Mouse (Mus musculus) liver, embryonic 16.5 days (tissue): Measurements from ENCODE around the gene Ankrd22. TPM values are rescaled to one million over a fixed set of nuclear protein-coding genes. Genes with fewer than 3 reads are reported as not detected.

Source experiments
- ATAC-seq: fragments of 200-750 bp; cut with Nextera tagmentation; 2 replicates; pipeline ENCODE4 v1.8.0; 2017; ENCODE audit warnings: low read depth, mild to moderate bottlenecking, moderate number of reproducible peaks, moderate library complexity
- H3K27ac ChIP-seq: fragments of 300-500 bp; sonication (generic); 2 replicates; pipeline ENCODE4 v1.5.1; 2014; ENCODE audit warnings: mild to moderate bottlenecking, low read length
- H3K27me3 ChIP-seq: fragments of 300-500 bp; sonication (generic); 2 replicates; pipeline ENCODE4 v1.6.1; 2014; ENCODE audit warnings: low read depth, low read length, mixed read lengths; ENCODE audit not compliant: control insufficient read depth, insufficient read depth
- H3K36me3 ChIP-seq: fragments of 300-500 bp; sonication (generic); 2 replicates; pipeline ENCODE4 v1.6.1; 2014; ENCODE audit warnings: mild to moderate bottlenecking; ENCODE audit not compliant: control insufficient read depth, insufficient read depth
- H3K4me1 ChIP-seq: fragments of 300-500 bp; sonication (generic); 2 replicates; pipeline ENCODE4 v1.6.1; 2014; ENCODE audit warnings: low read depth, low read length, mixed read lengths; ENCODE audit not compliant: control insufficient read depth
- H3K4me2 ChIP-seq: fragments of 300-500 bp; sonication (generic); 2 replicates; pipeline ENCODE4 v1.6.1; 2014; ENCODE audit warnings: low read depth, low read length, mixed read lengths
- H3K4me3 ChIP-seq: fragments of 300-500 bp; sonication (generic); 2 replicates; pipeline ENCODE4 v1.5.1; 2014; ENCODE audit warnings: low read depth, mild to moderate bottlenecking, low read length
- H3K9ac ChIP-seq: fragments of 300-500 bp; sonication (generic); 2 replicates; pipeline ENCODE4 v1.6.1; 2014; ENCODE audit warnings: low read depth, low read length
- H3K9me3 ChIP-seq: fragments of 300-500 bp; sonication (generic); replicated peaks from 2 replicates; pipeline ENCODE4 v1.6.1; 2016; ENCODE audit warnings: low read length; ENCODE audit not compliant: control insufficient read depth
- WGBS: fragments of 180-500 bp; shearing (Covaris S2); extraction: QIAGEN DNeasy Blood & Tissue Kit; methylation state at CpG from one replicate; pipeline ENCODE4 v1.1.7; 2014; ENCODE audit not compliant: insufficient replicate concordance; 5-methylcytosine and 5-hydroxymethylcytosine counted together
- polyA plus RNA-seq: library from polyadenylated mRNA; unstranded; fragments of >200 nt; fragmentation: Nextera tagmentation; extraction: Ambion mirVana; gene quantifications from 2 replicates; pipeline ENCODE4 v1.2.1, GENCODE M21; 2015

The Ankrd22 gene
- 0.52 and 0.63 TPM in 2 replicates for polyA plus RNA-seq

- WGBS: 34% methylated on average over 5 of the region's 5 CpGs
- H3K4me2 ChIP-seq: no peak within 1 kb of the TSS
- no peaks in the 10 kb centered on the region for H3K9me3 ChIP-seq
- H3K4me1 ChIP-seq: no peaks in the 10 kb centered on the region
- no peak within 1 kb of the TSS for H3K4me3 ChIP-seq
- no peaks in the 10 kb centered on the region for H3K27me3 ChIP-seq
- no peak for ATAC-seq
- no peak within 1 kb of the TSS for H3K9ac ChIP-seq
- H3K27ac ChIP-seq: no peak within 1 kb of the TSS
- no peaks in the 10 kb centered on the region for H3K36me3 ChIP-seq
These were observed at the start of gene Ankrd22 for GRCm38 (mm10) chr19:34165891-34166290. Gene Ankrd22, minus strand, starts transcription at chr19:34166053.

GRCm38 (mm10) chr19:34214136-34214535, 48.3 kb upstream of the Ankrd22 start:
- no peaks in the 10 kb centered on the region for H3K27me3 ChIP-seq
- no peaks in the 10 kb centered on the region; the same call in 1 of the 2 replicates for H3K4me1 ChIP-seq
- H3K36me3 ChIP-seq: no peaks in the 10 kb centered on the region
- no peaks in the 10 kb centered on the region for H3K9me3 ChIP-seq
- no peak overlapping the region for H3K9ac ChIP-seq
- ATAC-seq: no peak
- H3K4me2 ChIP-seq: no peak overlapping the region
- no peak overlapping the region for H3K27ac ChIP-seq
- WGBS: 34% methylated on average over 4 of the region's 4 CpGs
- no peak overlapping the region for H3K4me3 ChIP-seq

- H3K27ac ChIP-seq: peak overlapping the region; percentile 66
- H3K27me3 ChIP-seq: no peaks in the 10 kb centered on the region
- no peak overlapping the region for H3K9ac ChIP-seq
- H3K4me1 ChIP-seq: no peaks in the 10 kb centered on the region; the same call in 1 of the 2 replicates
- no peak overlapping the region for H3K4me2 ChIP-seq
- H3K9me3 ChIP-seq: no peaks in the 10 kb centered on the region
- ATAC-seq: peak; percentile 84
- H3K36me3 ChIP-seq: no peaks in the 10 kb centered on the region
- H3K4me3 ChIP-seq: no peak overlapping the region
These were observed 47.4 kb upstream of the Ankrd22 start for GRCm38 (mm10) chr19:34213251-34213645.

GRCm38 (mm10) chr19:34212489-34213250, 46.8 kb upstream of the Ankrd22 start:
- H3K27me3 ChIP-seq: no peaks in the 10 kb centered on the region
- no peaks in the 10 kb centered on the region for H3K9me3 ChIP-seq
- no peak overlapping the region for H3K9ac ChIP-seq
- peak overlapping the region; percentile 7; the same call in 1 of the 2 replicates for H3K4me2 ChIP-seq
- 60% methylated on average over 12 of the region's 12 CpGs for WGBS
- no peak overlapping the region for H3K4me3 ChIP-seq
- H3K4me1 ChIP-seq: no peaks in the 10 kb centered on the region; the same call in 1 of the 2 replicates
- ATAC-seq: peak; percentile 72
- no peaks in the 10 kb centered on the region for H3K36me3 ChIP-seq
- H3K27ac ChIP-seq: peak overlapping the region; percentile 66

- 43% methylated on average over 2 of the region's 2 CpGs for WGBS
- Histone ChIP-seq H3K4me2 (no peak overlapping the region), H3K36me3 (no peaks in the 10 kb centered on the region), H3K4me1 (no peaks in the 10 kb centered on the region; the same call in 1 of the 2 replicates), H3K9ac (no peak overlapping the region), H3K9me3 (no peaks in the 10 kb centered on the region), H3K27me3 (no peaks in the 10 kb centered on the region), H3K27ac (no peak overlapping the region), H3K4me3 (no peak overlapping the region)
- ATAC-seq: no peak
These were observed 45.0 kb upstream of the Ankrd22 start for GRCm38 (mm10) chr19:34210841-34211240.

- Histone ChIP-seq H3K9me3 (no peaks in the 10 kb centered on the region), H3K27me3 (no peaks in the 10 kb centered on the region), H3K4me3 (no peak overlapping the region), H3K9ac (no peak overlapping the region), H3K27ac (no peak overlapping the region), H3K4me2 (no peak overlapping the region), H3K4me1 (no peaks in the 10 kb centered on the region; the same call in 1 of the 2 replicates), H3K36me3 (no peaks in the 10 kb centered on the region)
- WGBS: 61% methylated on average over 8 of the region's 8 CpGs
- no peak for ATAC-seq
These were observed 44.2 kb upstream of the Ankrd22 start for GRCm38 (mm10) chr19:34209930-34210581.

- Histone ChIP-seq H3K27me3 (no peaks in the 10 kb centered on the region), H3K36me3 (no peaks in the 10 kb centered on the region), H3K9ac (no peak overlapping the region), H3K4me3 (no peak overlapping the region), H3K9me3 (no peaks in the 10 kb centered on the region), H3K4me2 (no peak overlapping the region), H3K27ac (no peak overlapping the region), H3K4me1 (no peaks in the 10 kb centered on the region; the same call in 1 of the 2 replicates)
- ATAC-seq: no peak
- WGBS: 55% methylated on average over 3 of the region's 3 CpGs
These were observed 43.2 kb upstream of the Ankrd22 start for GRCm38 (mm10) chr19:34209031-34209430.

- no peak overlapping the region for H3K4me3 ChIP-seq
- H3K36me3 ChIP-seq: no peaks in the 10 kb centered on the region
- H3K4me1 ChIP-seq: no peaks in the 10 kb centered on the region; the same call in 1 of the 2 replicates
- H3K4me2 ChIP-seq: no peak overlapping the region
- H3K27ac ChIP-seq: no peak overlapping the region
- H3K9ac ChIP-seq: no peak overlapping the region
- no peaks in the 10 kb centered on the region for H3K27me3 ChIP-seq
- no peaks in the 10 kb centered on the region for H3K9me3 ChIP-seq
- 62% methylated on average over 8 of the region's 8 CpGs for WGBS
- no peak for ATAC-seq
These were observed 41.0 kb upstream of the Ankrd22 start for GRCm38 (mm10) chr19:34206760-34207440.
